Mouse (Mus musculus) C2C12 (cell line): Measurements from ENCODE around the gene Nfia.

Source experiments
- CTCF ChIP-seq: IDR thresholded peaks from one replicate; pipeline ENCODE4 v1.5.1; 2011; ENCODE audit not compliant: control insufficient read depth, insufficient read depth, insufficient read length
- MYOD1 ChIP-seq: IDR thresholded peaks from one replicate; pipeline ENCODE4 v1.6.1; 2011; ENCODE audit warnings: low read depth; ENCODE audit not compliant: control insufficient read depth, insufficient read length

- TF ChIP-seq MYOD1 (no peak), CTCF (no peak)
These were observed 322.5 kb downstream of the Nfia start for GRCm38 (mm10) chr4:98095060-98095459.
